8 mouse cellular contexts compared by ENCODE assay signal in genomic region chrX:105079615-105080092, GRCm38 (mm10). TPM values are rescaled to one million over a fixed set of nuclear protein-coding genes. Genes with fewer than 3 reads are reported as not detected.
DNase-seq lines count a peak whose midpoint lies in the region; ATAC-seq lines count a peak whose summit lies in the region.

Gene Pbdc1, plus strand, starts transcription at chrX:105079756.

- peaks cover 28% of the 10 kb centered on the region for H3K36me3 ChIP-seq in megakaryocyte, embryonic 14.5 days (replicated peaks; ENCODE audit: low read length)

- ATAC-seq in inflammation-experienced regulatory T-cells, adult 6 months, result peak; percentile 94

- H3K4me3 ChIP-seq in megakaryocyte, embryonic 14.5 days (replicated peaks), result peak within 1 kb of the TSS; percentile 93

- peaks cover 12% of the 10 kb centered on the region for H3K4me1 ChIP-seq in megakaryocyte, embryonic 14.5 days

- no peaks in the 10 kb centered on the region for H3K27me3 ChIP-seq in megakaryocyte, embryonic 14.5 days (replicated peaks)

- H3K9me3 ChIP-seq in megakaryocyte, embryonic 14.5 days, result no peaks in the 10 kb centered on the region

- DNase-seq in adrenal gland, adult 18-20 months (ENCODE audit: low spot score in 2 of 2), result peak; percentile 77 to 86
- DNase-seq in embryo, embryonic 10.5 days (ENCODE audit: low spot score), result peak; percentile 93
- DNase-seq in gastrocnemius, postnatal 14 days, result peak; percentile 95
- peak; percentile 70 to 96 for DNase-seq in left cerebral cortex, adult 9 months (ENCODE audit: low spot score in 2 of 2)
- DNase-seq in right cerebral cortex, adult 2 months (ENCODE audit: low spot score in 2 of 2), result peak; percentile 89 to 96
- peak; percentile 50 for DNase-seq in urinary bladder, postnatal 10 days (ENCODE audit: low spot score)

- intact Hi-C loops in gastrocnemius, postnatal 14 days (cut with DNase I; ENCODE audit: low total_unique reads), result no loop called here

RNA-seq across cellular contexts. Expression of gene Pbdc1, which starts in this region (rescaled TPM):
- 10 to 100 TPM; 16.3 to 17.0 TPM for total RNA-seq in adrenal gland, adult 18-20 months (2021)
- total RNA-seq in gastrocnemius, postnatal 14 days (2021), result 1 to 10 TPM; 6.6 to 8.7 TPM
- 10 to 100 TPM; 33.0 to 47.3 (median 34.7) TPM for polyA plus RNA-seq in inflammation-experienced regulatory T-cells, adult 6 months (2017; shearing (Covaris generic))
- polyA plus RNA-seq in megakaryocyte, embryonic 14.5 days (2012; ENCODE audit: insufficient read depth, low replicate concordance), result 8.3 TPM in 1 of 2 replicates, not detected in the other

Comparison
In these comparisons a context has a peak if more than half of its experiments do, and no peak if none do; other contexts are left out.
1. Peak in every context shown above with its lines: DNase-seq, ATAC-seq and H3K4me3 ChIP-seq.